Mouse (Mus musculus): ENCODE measurements around the gene Gm49369. TPM values are rescaled to one million over a fixed set of nuclear protein-coding genes. Genes with fewer than 3 reads are reported as not detected.
A peak's percentile ranks its signal among the peaks of the same experiment; 100 is the strongest.
"Not testable (repeated sequence)": the region's sequence is repeated elsewhere in the genome, so short reads cannot be mapped to it uniquely, and the experiment has no call there.

The Gm49369 gene
- polyA plus RNA-seq, 1 experiment from 2014 or later: 0.55 TPM

GRCm38 (mm10) chr7:142354661-142355233 lies 27.7 kb downstream of the Gm49369 start:
- Histone ChIP-seq H3K4me3 (no peak overlapping the region), H3K36me3 (no peaks in the 10 kb centered on the region), H3K9me3 (no peaks in the 10 kb centered on the region), H3K27ac (peak overlapping the region; percentile 53; the same call in 1 of the 2 replicates), H3K27me3 (ENCODE audit: insufficient read depth, poor library complexity, severe bottlenecking) (peaks cover 7% of the 10 kb centered on the region; the same call in 1 of the 2 replicates), H3K4me1 (peaks cover 45% of the 10 kb centered on the region)
- DNase-seq (ENCODE audit: low spot score): no peak
- 64% methylated on average over 8 of the region's 8 CpGs for WGBS

- Histone ChIP-seq H3K4me1 (peaks cover 41% of the 10 kb centered on the region), H3K4me3 (no peak overlapping the region), H3K27ac (no peak overlapping the region), H3K9me3 (no peaks in the 10 kb centered on the region), H3K27me3 (ENCODE audit: insufficient read depth, poor library complexity, severe bottlenecking) (peaks cover 7% of the 10 kb centered on the region; the same call in 1 of the 2 replicates), H3K36me3 (no peaks in the 10 kb centered on the region)
- 49% methylated on average over 5 of the region's 5 CpGs for WGBS
- DNase-seq (ENCODE audit: low spot score): no peak
These were observed 28.6 kb downstream of the Gm49369 start for GRCm38 (mm10) chr7:142353854-142354253.

GRCm38 (mm10) chr7:142351569-142351968 lies 30.9 kb downstream of the Gm49369 start:
- H3K9me3 ChIP-seq: no peaks in the 10 kb centered on the region
- 69% methylated on average over 5 of the region's 5 CpGs for WGBS
- no peaks in the 10 kb centered on the region for H3K36me3 ChIP-seq
- no peak overlapping the region for H3K4me3 ChIP-seq
- 0 out of 2 replicates have a peak, but pooled peaks cover 7% of the 10 kb centered on the region for H3K27me3 ChIP-seq (ENCODE audit: insufficient read depth, poor library complexity, severe bottlenecking)
- no peak for DNase-seq (ENCODE audit: low spot score)
- H3K27ac ChIP-seq: no peak overlapping the region
- peaks cover 39% of the 10 kb centered on the region for H3K4me1 ChIP-seq

GRCm38 (mm10) chr7:142349308-142349961 lies 33.0 kb downstream of the Gm49369 start:
- DNase-seq (ENCODE audit: low spot score): no peak
- H3K36me3 ChIP-seq: no peaks in the 10 kb centered on the region
- no peak overlapping the region for H3K27ac ChIP-seq
- peaks cover 21% of the 10 kb centered on the region for H3K4me1 ChIP-seq
- no peaks in the 10 kb centered on the region for H3K9me3 ChIP-seq
- H3K27me3 ChIP-seq (ENCODE audit: insufficient read depth, poor library complexity, severe bottlenecking): no peaks in the 10 kb centered on the region
- WGBS: 35% methylated on average over 9 of the region's 9 CpGs
- no peak overlapping the region for H3K4me3 ChIP-seq

- H3K36me3 ChIP-seq: no peaks in the 10 kb centered on the region
- H3K27me3 ChIP-seq (ENCODE audit: insufficient read depth, poor library complexity, severe bottlenecking): no peaks in the 10 kb centered on the region
- H3K27ac ChIP-seq: no peak overlapping the region
- DNase-seq (ENCODE audit: low spot score): no peak
- no peak overlapping the region for H3K4me3 ChIP-seq
- WGBS: 53% methylated on average over 4 of the region's 4 CpGs
- peaks cover 13% of the 10 kb centered on the region for H3K4me1 ChIP-seq
- H3K9me3 ChIP-seq: no peaks in the 10 kb centered on the region
These were observed 34.9 kb downstream of the Gm49369 start for GRCm38 (mm10) chr7:142347542-142347941.

- peak overlapping the region; percentile 52; the same call in 1 of the 2 replicates for H3K27ac ChIP-seq
- no peaks in the 10 kb centered on the region for H3K27me3 ChIP-seq (ENCODE audit: insufficient read depth, poor library complexity, severe bottlenecking)
- H3K9me3 ChIP-seq: no peaks in the 10 kb centered on the region
- no peak overlapping the region for H3K4me3 ChIP-seq
- peaks cover 24% of the 10 kb centered on the region for H3K4me1 ChIP-seq
- no peak for DNase-seq (ENCODE audit: low spot score)
- H3K36me3 ChIP-seq: no peaks in the 10 kb centered on the region
- 77% methylated on average over 3 of the region's 3 CpGs for whole genome bisulfite sequencing
These were observed 40.2 kb downstream of the Gm49369 start for GRCm38 (mm10) chr7:142342247-142342640.

GRCm38 (mm10) chr7:142341564-142342246 lies 40.8 kb downstream of the Gm49369 start:
- Histone ChIP-seq H3K4me3 (no peak overlapping the region), H3K27me3 (ENCODE audit: insufficient read depth, poor library complexity, severe bottlenecking) (no peaks in the 10 kb centered on the region), H3K27ac (peak overlapping the region; percentile 52), H3K36me3 (no peaks in the 10 kb centered on the region), H3K9me3 (no peaks in the 10 kb centered on the region), H3K4me1 (peaks cover 24% of the 10 kb centered on the region)
- 75% methylated on average over 10 of the region's 10 CpGs for WGBS
- no peak for DNase-seq (ENCODE audit: low spot score)

- no peak for DNase-seq (ENCODE audit: low spot score)
- Histone ChIP-seq H3K4me3 (no peak overlapping the region), H3K27ac (peak overlapping the region; percentile 65), H3K36me3 (no peaks in the 10 kb centered on the region), H3K4me1 (peaks cover 24% of the 10 kb centered on the region), H3K27me3 (ENCODE audit: insufficient read depth, poor library complexity, severe bottlenecking) (no peaks in the 10 kb centered on the region), H3K9me3 (no peaks in the 10 kb centered on the region)
- WGBS: 54% methylated on average over 10 of the region's 10 CpGs
These were observed 42.0 kb downstream of the Gm49369 start for GRCm38 (mm10) chr7:142340269-142340970.

- no peaks in the 10 kb centered on the region for H3K9me3 ChIP-seq
- WGBS: 86% methylated on average over 8 of the region's 8 CpGs
- H3K27me3 ChIP-seq (ENCODE audit: insufficient read depth, poor library complexity, severe bottlenecking): no peaks in the 10 kb centered on the region
- H3K4me3 ChIP-seq: no peak overlapping the region
- peaks cover 41% of the 10 kb centered on the region for H3K4me1 ChIP-seq
- no peaks in the 10 kb centered on the region for H3K36me3 ChIP-seq
- peak overlapping the region; percentile 83 for H3K27ac ChIP-seq
- DNase-seq (ENCODE audit: low spot score): no peak
These were observed 47.3 kb downstream of the Gm49369 start for GRCm38 (mm10) chr7:142335151-142335550.

- Histone ChIP-seq H3K36me3 (no peaks in the 10 kb centered on the region), H3K4me1 (peaks cover 48% of the 10 kb centered on the region), H3K27ac (peak overlapping the region; percentile 83), H3K4me3 (no peak overlapping the region), H3K27me3 (ENCODE audit: insufficient read depth, poor library complexity, severe bottlenecking) (no peaks in the 10 kb centered on the region), H3K9me3 (no peaks in the 10 kb centered on the region)
- peak; percentile 96 for DNase-seq (ENCODE audit: low spot score)
- 1% methylated on average over 3 of the region's 3 CpGs for WGBS
These were observed 48.2 kb downstream of the Gm49369 start for GRCm38 (mm10) chr7:142334246-142334645.

- 47% methylated on average over 5 of the region's 9 CpGs for WGBS
- H3K27me3 ChIP-seq (ENCODE audit: insufficient read depth, poor library complexity, severe bottlenecking); H3K4me3 ChIP-seq; DNase-seq (ENCODE audit: low spot score); H3K9me3 ChIP-seq; H3K36me3 ChIP-seq: not testable (repeated sequence)
- H3K4me1 ChIP-seq: peaks cover 62% of the 10 kb centered on the region
- H3K27ac ChIP-seq: peak overlapping the region; percentile 83
These were observed 49.7 kb downstream of the Gm49369 start for GRCm38 (mm10) chr7:142332741-142333140.

- Histone ChIP-seq H3K27me3 (ENCODE audit: insufficient read depth, poor library complexity, severe bottlenecking) (no peaks in the 10 kb centered on the region), H3K27ac (peak overlapping the region; percentile 93), H3K4me3 (no peak overlapping the region), H3K36me3 (no peaks in the 10 kb centered on the region), H3K4me1 (peaks cover 75% of the 10 kb centered on the region), H3K9me3 (no peaks in the 10 kb centered on the region)
- 50% methylated on average over 4 of the region's 4 CpGs for WGBS
- no peak for DNase-seq (ENCODE audit: low spot score)
These were observed 51.2 kb downstream of the Gm49369 start for GRCm38 (mm10) chr7:142331281-142331680.
